Mouse (Mus musculus): ENCODE data around the gene Ccnyl1. TPM values are rescaled to one million over a fixed set of nuclear protein-coding genes. Genes with fewer than 3 reads are reported as not detected.
"Not testable (repeated sequence)": the region's sequence is repeated elsewhere in the genome, so short reads cannot be mapped to it uniquely, and the experiment has no call there.

The Ccnyl1 gene
- 24.6 TPM for polyA plus RNA-seq (2021)

GRCm38 (mm10) chr1:64690213-64691013 lies at the start of gene Ccnyl1:
Ccnyl1 (plus strand) TSS chr1:64690455.
- in situ Hi-C loops (cut with MboI; ENCODE audit: low pct_unique_long_range_greater_than_20kb) = loop anchor here (5.0 kb wide), 1 partner anchor 68 kb away; no protein-coding TSS in a partner anchor
- no peaks in the 10 kb centered on the region for H3K27me3 ChIP-seq
- peak; percentile 90 for DNase-seq (ENCODE audit: low read depth, low spot score)
- no peak for TF ChIP-seq CTCF (IDR thresholded peaks at IDR 0.05)
- peak; percentile 97 for ATAC-seq
- CTCF ChIA-PET = interaction anchor here (0.9 to 1.0 kb wide), 2 partner anchors 15 to 73 kb away, joined by 3 to 4 read pairs; partner anchors contain the start of gene Mettl21a
- POLR2A ChIA-PET = interaction anchor here (1.7 kb wide), 1 partner anchor 73 kb away, joined by 4 read pairs; the partner anchor contains the start of gene Mettl21a

GRCm38 (mm10) chr1:64641069-64641468 lies 49.2 kb upstream of the Ccnyl1 start:
- CTCF ChIA-PET = no interaction called here
- no peak for TF ChIP-seq CTCF (IDR thresholded peaks at IDR 0.05)
- in situ Hi-C loops (cut with MboI; ENCODE audit: low pct_unique_long_range_greater_than_20kb) = no loop called here

GRCm38 (mm10) chr1:64642541-64642940 lies 47.7 kb upstream of the Ccnyl1 start:
- DNase-seq (ENCODE audit: low read depth, low spot score); ATAC-seq; H3K27me3 ChIP-seq; in situ Hi-C loops (cut with MboI; ENCODE audit: low pct_unique_long_range_greater_than_20kb); POLR2A ChIA-PET; CTCF ChIA-PET: not testable (repeated sequence)

More at GRCm38 (mm10) chr1:64641069-64641468, 49.2 kb upstream of the Ccnyl1 start:
- no peak for ATAC-seq
- no peaks in the 10 kb centered on the region for H3K27me3 ChIP-seq
- POLR2A ChIA-PET = no interaction called here
- no peak for DNase-seq (ENCODE audit: low read depth, low spot score)

- no peak for TF ChIP-seq CTCF (IDR thresholded peaks at IDR 0.05)
- no peak for DNase-seq (ENCODE audit: low read depth, low spot score)
- CTCF ChIA-PET = interaction anchor here (1.0 kb wide), 1 partner anchor 11 kb away, joined by 3 read pairs; no protein-coding TSS in a partner anchor
- no peak for ATAC-seq
- POLR2A ChIA-PET = no interaction called here
- in situ Hi-C loops (cut with MboI; ENCODE audit: low pct_unique_long_range_greater_than_20kb) = no loop called here
- no peaks in the 10 kb centered on the region for H3K27me3 ChIP-seq
These were observed 45.7 kb upstream of the Ccnyl1 start for GRCm38 (mm10) chr1:64644513-64644912.

GRCm38 (mm10) chr1:64649362-64650124 lies 40.7 kb upstream of the Ccnyl1 start:
- POLR2A ChIA-PET = no interaction called here

GRCm38 (mm10) chr1:64653701-64654100 lies 36.6 kb upstream of the Ccnyl1 start:
- ATAC-seq (no peak), DNase-seq (ENCODE audit: low read depth, low spot score) (no peak)
- ChIA-PET CTCF (no interaction called here), POLR2A (no interaction called here)
- TF ChIP-seq CTCF (IDR thresholded peaks at IDR 0.05) = no peak
- H3K27me3 ChIP-seq = no peaks in the 10 kb centered on the region
- in situ Hi-C loops (cut with MboI; ENCODE audit: low pct_unique_long_range_greater_than_20kb) = no loop called here

More at GRCm38 (mm10) chr1:64649362-64650124, 40.7 kb upstream of the Ccnyl1 start:
- ATAC-seq (no peak), DNase-seq (ENCODE audit: low read depth, low spot score) (no peak)
- in situ Hi-C loops (cut with MboI; ENCODE audit: low pct_unique_long_range_greater_than_20kb) = no loop called here
- CTCF ChIA-PET = interaction anchor here (1.6 kb wide), 1 partner anchor 10 kb away, joined by 4 read pairs; no protein-coding TSS in a partner anchor
- TF ChIP-seq CTCF (IDR thresholded peaks at IDR 0.05) = no peak
- no peaks in the 10 kb centered on the region for H3K27me3 ChIP-seq

GRCm38 (mm10) chr1:64655415-64655814 lies 34.8 kb upstream of the Ccnyl1 start:
- in situ Hi-C loops (cut with MboI; ENCODE audit: low pct_unique_long_range_greater_than_20kb) = no loop called here
- ATAC-seq (no peak), DNase-seq (ENCODE audit: low read depth, low spot score) (no peak)
- TF ChIP-seq CTCF (IDR thresholded peaks at IDR 0.05) = no peak
- ChIA-PET CTCF (interaction anchor here (1.6 kb wide), 1 partner anchor 11 kb away, joined by 4 read pairs; no protein-coding TSS in a partner anchor), POLR2A (no interaction called here)
- no peaks in the 10 kb centered on the region for H3K27me3 ChIP-seq

GRCm38 (mm10) chr1:64656423-64657129 lies 33.7 kb upstream of the Ccnyl1 start:
- CTCF ChIA-PET = interaction anchor here (0.9 kb wide), 1 partner anchor 39 kb away, joined by 3 read pairs; no protein-coding TSS in a partner anchor
- no peaks in the 10 kb centered on the region for H3K27me3 ChIP-seq
- POLR2A ChIA-PET = no interaction called here
- no peak for ATAC-seq
- in situ Hi-C loops (cut with MboI; ENCODE audit: low pct_unique_long_range_greater_than_20kb) = no loop called here
- no peak for DNase-seq (ENCODE audit: low read depth, low spot score)
- TF ChIP-seq CTCF (IDR thresholded peaks at IDR 0.05) = no peak

GRCm38 (mm10) chr1:64658876-64659275 lies 31.4 kb upstream of the Ccnyl1 start:
- ATAC-seq (no peak), DNase-seq (ENCODE audit: low read depth, low spot score) (no peak)
- CTCF ChIA-PET = no interaction called here
- POLR2A ChIA-PET = no interaction called here
- no peaks in the 10 kb centered on the region for H3K27me3 ChIP-seq
- no peak for TF ChIP-seq CTCF (IDR thresholded peaks at IDR 0.05)
- in situ Hi-C loops (cut with MboI; ENCODE audit: low pct_unique_long_range_greater_than_20kb) = no loop called here

- ChIA-PET POLR2A (no interaction called here), CTCF (interaction anchor here (1.4 kb wide), 1 partner anchor 12 kb away, joined by 4 read pairs; no protein-coding TSS in a partner anchor)
- ATAC-seq (no peak), DNase-seq (ENCODE audit: low read depth, low spot score) (peak; percentile 31)
- in situ Hi-C loops (cut with MboI; ENCODE audit: low pct_unique_long_range_greater_than_20kb) = no loop called here
- TF ChIP-seq CTCF (IDR thresholded peaks at IDR 0.05) = no peak
- H3K27me3 ChIP-seq = no peaks in the 10 kb centered on the region
These were observed 23.1 kb upstream of the Ccnyl1 start for GRCm38 (mm10) chr1:64667111-64667633.
